Mouse (Mus musculus): ENCODE measurements around the gene Akt1s1.
A peak's percentile ranks its signal among the peaks of the same experiment; 100 is the strongest.

Akt1s1 gene

DNA sequence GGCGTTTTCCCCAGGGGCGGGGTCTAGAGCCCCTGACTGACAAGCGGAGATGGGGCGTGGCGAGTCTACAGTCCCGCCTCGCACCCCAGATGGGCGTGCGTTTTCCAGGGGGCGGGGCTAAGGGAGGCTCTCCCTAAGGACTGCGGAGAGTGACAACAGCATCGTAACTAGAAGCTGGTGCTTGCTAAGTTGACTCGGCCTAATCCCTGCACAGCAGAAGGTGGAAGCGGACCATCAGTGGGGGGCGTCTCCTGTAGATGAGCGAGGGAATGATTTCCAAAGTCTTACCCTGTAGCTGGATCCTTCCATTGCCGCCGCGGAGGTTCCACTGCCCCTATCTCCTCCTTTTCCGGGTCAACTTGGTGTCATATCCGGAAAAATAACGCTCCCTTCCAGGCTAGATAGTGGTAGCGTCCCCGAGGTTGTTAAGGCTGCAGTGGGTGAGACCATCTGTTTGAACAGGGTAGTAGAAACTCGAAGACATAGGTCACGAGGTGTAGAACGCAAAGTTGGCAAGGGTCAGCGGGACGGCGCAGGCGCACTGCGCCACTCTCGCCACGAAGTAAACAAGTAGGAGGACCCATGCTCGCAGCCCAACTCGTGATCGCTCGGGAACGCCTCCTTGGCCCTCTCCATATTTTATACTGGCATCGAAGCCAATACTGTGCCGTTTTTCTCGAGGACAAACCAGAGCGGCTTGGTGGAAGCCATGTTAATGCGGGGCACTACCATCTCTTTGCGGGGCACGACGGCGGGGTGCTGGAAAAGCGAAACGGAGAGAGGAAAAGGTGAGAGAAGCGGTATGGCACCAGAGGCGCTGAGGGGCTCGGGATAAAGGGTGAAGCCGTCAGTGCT is at the start of gene Akt1s1, which contains the start of gene Tbc1d17:
Gene Akt1s1, plus strand, starts transcription at position 431 of the 855 bp plus-strand sequence.
Gene Tbc1d17, minus strand, starts transcription at position 519 of the 855 bp plus-strand sequence.
- peak; percentile 99 to 100 for DNase-seq (ENCODE audit: low spot score in 2 of 2)

DNA sequence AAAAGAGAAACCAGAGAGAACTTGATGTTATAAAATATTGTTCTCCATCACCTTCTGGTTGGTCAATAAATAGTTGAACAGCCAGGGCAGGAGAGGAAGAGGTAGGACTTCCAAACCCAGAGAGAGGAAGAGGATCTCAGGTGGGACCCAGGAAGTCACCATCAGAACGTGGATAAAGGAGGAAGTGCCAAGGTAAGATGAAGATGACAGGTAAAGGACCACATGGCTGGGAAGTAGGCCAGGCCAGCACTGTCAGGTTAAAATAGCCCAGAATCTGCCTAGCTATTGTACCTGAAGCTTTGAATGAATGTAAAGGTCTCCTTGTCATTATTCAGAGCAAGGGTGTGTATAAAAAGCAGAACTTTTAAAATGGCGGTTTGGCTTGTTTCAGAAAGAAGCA is 39.9 kb upstream of the Akt1s1 start:
- no peak for DNase-seq (ENCODE audit: low spot score in 2 of 2)

DNA sequence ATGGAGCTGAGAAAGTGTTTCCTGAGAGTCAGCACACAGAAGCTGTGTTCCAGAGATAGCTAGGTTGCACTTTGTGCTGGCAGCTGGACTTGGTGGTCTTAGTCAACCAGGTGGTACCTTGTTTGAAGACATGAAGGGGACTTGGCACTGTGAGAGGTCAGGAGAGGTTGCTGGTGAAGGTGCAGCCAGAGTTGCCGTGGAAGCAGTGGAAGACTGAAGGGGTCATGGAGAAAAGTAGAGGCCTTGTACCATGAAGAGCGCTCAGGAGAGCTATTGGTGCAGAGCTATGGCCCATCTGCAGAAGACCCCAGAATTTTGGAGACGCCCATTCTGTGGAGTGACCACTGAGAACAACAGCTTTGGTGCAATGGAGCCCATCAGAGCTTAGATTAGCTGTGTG is 39.3 kb upstream of the Akt1s1 start:
- no peak for DNase-seq (ENCODE audit: low spot score in 2 of 2)

DNA sequence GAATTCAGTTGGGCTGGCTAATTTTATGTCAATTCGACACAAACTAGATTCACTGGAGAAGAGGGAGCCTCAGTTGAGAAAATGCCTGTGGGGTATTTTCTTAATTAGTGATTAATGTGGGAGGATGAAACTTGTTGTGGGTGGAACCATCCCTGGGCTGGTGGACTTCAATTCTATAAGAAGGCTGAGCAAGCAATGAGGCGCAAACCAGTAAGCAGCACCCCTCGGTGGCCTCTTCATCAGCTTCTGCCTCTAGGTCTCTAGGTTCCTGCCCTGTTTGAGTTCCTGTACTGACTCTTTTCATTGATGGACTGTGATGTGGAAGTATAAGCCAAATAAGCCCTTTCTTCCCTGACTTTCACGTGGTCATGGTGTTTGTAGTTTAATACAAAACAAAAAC is 38.4 kb upstream of the Akt1s1 start:
- no peak for DNase-seq (ENCODE audit: low spot score in 2 of 2)

DNA sequence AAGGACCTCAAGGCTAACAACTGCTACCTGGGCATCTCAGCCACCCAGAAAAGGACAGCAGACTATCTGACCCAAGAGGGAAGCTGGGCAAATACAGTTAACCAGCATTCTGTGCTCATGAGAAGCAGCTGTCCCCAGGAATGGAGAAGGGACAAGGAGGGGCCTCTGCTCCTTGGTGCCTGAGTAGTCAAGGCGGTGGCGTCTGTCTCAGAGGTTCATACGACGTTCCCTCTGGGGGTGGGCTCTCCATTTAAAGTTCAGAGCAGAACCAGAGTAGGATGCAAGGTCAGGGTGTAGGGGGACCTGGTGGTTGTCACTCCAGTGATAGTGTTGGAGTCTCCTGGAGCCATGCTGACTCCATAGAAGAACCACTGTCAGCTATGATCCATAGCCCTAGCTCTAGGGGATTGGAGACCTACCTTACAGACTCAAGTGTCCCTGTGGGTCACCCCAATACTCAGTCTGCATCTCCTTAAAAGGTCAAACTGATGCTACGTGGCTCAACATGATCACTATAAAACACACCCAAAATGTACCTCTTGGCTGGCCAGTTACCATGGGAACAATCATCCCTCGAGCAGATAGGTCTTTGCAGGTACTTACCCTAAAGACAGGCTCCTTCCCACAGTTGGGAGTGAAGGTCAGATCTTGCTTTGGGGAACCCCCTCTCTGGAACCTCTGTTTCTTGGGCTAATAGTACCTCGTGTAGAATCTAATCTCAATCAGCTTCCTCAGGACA is 37.8 kb upstream of the Akt1s1 start:
- no peak for DNase-seq (ENCODE audit: low spot score in 2 of 2)

DNA sequence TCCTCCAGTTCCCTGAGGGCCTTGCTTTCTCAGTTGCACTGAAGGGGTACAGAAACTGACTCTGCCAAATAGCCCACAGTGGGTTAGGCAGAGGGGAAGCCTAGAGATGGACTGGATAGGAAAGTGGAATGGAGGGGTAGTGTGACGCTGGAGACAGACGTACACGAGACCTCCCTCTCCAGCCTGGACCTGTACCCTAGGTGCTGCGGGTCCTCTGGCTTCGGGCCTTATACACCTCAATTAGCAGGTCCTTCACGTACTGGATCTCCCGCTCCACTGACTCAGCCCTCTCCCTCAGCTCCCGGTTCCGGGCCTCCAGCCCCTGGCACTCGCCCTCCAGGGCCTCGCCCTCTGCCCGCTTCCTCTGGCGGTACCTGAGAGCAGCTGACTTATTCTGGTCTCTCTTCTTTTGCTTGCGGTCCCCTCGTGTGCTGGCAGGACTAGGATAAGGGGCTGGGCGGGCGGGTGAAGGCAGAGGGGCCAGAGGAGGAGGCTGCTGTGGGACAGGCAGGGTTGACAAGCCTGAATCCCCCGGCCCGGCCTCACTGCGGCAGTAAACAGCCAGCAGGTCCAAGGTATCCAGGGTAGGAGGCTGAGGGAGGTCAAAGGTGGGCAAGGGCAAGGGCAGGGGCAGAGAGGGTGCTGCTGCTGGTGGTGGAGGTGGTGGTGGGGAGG is 36.0 kb upstream of the Akt1s1 start:
- DNase-seq (ENCODE audit: low spot score in 2 of 2) = no peak

DNA sequence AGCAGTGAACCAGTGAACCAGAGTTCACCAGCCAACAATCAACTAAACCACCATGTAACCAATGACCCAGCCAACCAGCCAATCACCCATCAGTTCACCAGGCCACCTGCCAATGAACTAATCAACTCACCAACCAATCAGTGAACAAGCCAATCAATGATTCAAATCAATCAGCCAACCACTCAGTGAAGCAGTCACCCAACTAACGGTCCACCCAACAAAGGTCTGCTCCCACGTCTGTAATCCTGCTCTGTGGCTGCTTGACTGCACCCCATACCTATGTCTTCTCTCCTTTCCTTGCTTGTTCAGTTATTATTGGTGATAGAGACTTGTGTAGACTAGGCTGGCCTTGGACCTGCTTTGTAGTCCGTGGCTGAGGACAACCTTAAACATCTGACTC is 34.8 kb upstream of the Akt1s1 start:
- no peak for DNase-seq (ENCODE audit: low spot score in 2 of 2)

DNA sequence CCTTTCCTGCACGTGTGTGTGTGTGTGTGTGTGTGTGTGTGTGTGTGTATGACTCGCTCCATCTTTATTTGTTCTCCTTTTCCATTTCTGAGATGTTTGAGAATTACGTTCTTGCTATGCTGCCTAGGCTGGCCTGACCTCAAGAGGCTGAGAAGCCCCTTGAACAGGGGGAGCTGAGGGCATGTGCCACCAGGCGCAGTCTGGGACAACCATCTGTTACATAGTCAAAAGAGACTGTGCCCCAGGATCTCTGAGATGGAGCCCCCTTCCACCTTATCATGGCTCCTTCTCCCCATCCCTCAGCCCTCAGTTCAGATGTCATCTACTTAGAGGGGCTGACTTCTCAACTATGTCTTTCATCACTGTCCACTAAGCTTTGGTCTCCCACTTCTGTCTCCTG is 34.4 kb upstream of the Akt1s1 start:
- no peak for DNase-seq (ENCODE audit: low spot score in 2 of 2)

DNA sequence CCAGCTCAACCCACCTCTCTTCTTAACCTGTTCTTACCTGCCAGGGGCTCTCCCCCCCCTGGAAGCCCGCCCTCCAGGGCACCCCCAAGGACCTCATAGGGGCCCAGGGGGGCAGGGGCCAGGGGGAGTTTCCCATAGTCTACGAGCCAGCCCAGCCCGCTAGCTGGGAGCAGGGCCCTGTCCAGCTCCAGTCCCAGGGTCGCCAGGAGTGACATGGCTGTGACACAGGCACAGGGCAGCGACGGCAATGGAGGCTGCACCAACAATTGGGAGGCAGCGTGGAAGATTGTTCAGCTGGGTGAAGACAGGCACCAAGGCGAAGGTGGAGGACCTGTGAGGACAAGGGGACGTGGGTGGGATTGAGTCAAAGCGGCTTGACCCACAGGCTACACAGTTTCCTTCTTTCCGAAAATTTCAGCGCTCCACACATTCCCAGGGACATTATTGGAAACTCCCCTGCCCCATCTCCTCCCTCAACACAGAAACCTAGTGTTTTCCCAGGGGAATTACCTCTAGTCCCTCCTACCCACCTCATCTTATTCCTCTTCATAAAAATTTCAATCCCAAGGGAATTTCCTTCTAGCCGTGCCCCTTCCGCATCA is 33.7 kb upstream of the Akt1s1 start:
- DNase-seq (ENCODE audit: low spot score in 2 of 2) = no peak

DNA sequence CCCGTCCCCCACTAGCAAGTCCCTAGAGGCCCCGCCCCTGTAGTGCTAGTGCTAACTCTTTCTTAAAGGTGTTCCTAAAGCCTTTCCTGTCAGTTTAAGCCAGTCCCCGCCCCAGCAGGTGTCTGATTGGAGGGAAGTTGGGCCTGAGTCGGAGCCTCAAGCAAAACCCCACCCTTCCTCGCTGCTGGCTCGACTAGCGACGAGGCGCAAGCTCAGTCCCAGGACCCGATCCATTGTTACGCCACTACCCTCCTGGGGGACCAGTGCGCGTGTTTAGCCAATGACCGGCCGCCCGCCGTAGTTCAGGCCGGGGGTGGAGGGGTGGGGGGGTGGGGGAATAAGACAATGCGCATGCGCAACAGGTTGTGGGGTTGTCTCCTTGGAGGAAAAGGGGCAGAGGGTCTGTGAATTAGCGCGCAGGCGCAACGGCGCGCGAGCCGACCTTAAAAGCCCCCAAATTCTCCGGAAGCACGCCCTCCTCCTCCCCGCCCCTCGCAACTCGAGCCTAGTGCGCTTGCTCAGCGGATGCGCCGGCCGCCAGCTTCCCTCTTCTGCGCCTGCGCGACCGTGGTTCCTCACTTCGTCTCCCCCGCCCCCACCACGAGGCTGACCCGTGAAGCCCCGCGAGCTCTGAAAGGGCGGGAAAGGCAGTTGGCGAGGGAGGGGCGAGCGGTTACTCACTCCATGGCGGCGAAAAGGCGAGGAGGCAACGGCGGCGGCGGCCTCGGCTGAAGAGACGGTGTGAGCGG is 32.9 kb upstream of the Akt1s1 start, which contains the start of the genes Nup62 and Il4i1:
Gene Nup62, plus strand, starts transcription at position 368 of the 749 bp plus-strand sequence.
Gene Il4i1, plus strand, starts transcription at position 667 of the 749 bp plus-strand sequence.
- peak; percentile 98 to 99 for DNase-seq (ENCODE audit: low spot score in 2 of 2)

DNA sequence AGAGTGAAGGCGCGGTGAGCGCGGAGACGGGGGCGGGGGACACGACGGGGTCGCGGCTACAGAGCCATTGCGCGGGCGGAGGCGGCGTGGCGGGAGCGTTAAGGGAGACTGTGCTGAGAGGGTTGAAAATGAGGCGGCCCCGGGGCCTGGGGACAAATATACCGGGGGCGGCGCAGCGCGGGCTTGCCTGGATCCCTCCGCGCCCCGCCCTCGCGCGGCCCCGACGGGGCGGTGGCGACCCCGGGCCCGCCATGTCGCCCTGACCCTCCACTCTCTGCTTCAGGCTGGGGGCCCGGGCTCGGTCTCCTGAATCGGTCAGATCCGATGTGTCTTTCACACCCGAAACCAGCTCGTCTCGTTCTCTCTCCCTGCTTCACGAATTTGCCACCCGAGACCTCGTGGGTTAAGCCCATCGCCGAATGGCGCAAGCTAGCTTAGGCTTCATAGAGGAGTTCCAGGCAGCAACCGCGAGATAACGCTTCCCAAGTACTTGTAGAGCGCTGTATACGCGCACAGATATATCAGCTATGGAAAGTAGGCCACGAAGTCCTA is 32.2 kb upstream of the Akt1s1 start, which contains the start of gene Atf5:
Gene Atf5, minus strand, starts transcription at position 189 of the 552 bp plus-strand sequence.
- no peak for DNase-seq (ENCODE audit: low spot score in 2 of 2)

DNA sequence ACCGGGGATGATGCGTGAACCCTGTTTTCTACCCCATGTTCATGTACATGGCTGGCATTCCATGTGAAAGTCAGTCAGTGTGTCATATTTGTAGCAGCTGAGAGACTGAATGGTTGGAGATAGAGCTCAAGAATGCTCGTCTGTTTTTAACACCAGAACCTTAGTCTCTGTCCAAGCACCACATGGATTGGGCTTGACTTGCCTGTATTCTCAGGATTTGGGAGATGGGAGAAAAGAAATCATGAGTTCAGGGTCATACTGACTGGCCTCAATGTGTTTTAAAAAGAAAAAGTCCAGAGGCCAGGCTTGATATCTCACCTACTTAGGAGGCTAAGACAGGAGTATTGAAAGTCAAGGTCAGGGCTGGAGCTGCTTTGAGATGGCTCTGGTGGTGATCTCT is 31.4 kb upstream of the Akt1s1 start:
- no peak for DNase-seq (ENCODE audit: low spot score in 2 of 2)

DNA sequence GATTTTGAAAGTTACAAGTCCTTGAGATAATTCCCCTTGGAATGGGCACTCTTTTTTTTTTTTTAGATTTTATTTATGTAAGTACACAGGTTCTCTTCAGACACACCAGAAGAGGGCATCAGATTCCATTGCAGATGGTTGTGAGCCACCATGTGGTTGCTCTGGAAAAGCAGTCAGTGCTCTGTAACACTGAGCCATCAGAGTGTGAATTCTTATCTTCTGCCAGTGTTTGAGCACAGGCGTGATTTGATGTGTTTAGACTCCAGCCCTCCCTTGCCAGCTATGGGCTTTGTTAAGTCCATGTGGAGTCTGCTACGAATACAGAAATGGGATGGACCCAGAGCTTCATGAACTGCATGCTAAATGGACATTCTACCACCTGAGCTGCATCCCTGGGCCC is 30.6 kb upstream of the Akt1s1 start:
- no peak for DNase-seq (ENCODE audit: low spot score in 2 of 2)

DNA sequence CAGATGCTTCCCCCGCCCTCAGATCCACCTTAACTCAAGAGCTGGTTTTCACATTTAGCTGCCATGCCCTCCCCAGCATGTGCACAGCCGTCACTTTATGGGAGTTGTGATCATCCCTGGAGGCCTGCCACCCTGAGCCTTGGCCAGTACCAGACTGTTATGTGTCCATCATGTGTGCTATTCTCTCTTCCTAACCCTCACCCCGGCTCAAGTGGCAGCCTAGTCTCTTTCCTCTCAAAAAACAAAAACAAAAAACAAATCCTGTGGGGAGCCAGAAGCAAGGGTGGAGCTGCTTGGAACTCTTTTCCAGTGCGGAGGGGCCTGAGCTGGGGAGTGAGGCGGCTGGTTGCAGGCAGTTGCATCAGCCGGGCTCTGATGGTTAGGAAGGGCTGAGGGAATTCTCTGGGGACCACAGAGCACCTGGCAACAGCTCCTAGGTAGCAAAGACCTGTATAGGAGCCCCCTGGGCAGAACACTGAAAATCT is 30.0 kb upstream of the Akt1s1 start:
- peak in 1 of 2 experiments; percentile 33 for DNase-seq (ENCODE audit: low spot score in 2 of 2)

DNA sequence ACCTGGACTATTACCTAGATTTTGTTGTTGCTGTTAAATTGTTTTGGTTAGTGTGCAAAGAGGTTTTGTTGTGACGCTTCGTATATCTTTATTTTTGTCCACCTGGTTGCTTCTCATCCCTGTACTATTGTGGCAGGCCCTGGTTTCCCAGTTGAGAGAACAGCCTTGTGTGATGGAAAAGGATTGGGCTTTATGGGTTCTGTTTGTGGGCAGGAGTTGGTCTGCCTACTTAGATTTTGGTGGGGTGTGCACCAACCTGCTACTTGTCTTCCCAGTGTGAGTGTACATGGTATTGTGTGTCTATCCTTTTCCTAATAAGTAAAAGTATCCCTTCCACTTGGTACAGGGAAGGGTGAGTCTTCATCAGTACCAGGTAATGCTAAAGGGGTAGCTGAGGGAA is 29.4 kb upstream of the Akt1s1 start:
- no peak for DNase-seq (ENCODE audit: low spot score in 2 of 2)

DNA sequence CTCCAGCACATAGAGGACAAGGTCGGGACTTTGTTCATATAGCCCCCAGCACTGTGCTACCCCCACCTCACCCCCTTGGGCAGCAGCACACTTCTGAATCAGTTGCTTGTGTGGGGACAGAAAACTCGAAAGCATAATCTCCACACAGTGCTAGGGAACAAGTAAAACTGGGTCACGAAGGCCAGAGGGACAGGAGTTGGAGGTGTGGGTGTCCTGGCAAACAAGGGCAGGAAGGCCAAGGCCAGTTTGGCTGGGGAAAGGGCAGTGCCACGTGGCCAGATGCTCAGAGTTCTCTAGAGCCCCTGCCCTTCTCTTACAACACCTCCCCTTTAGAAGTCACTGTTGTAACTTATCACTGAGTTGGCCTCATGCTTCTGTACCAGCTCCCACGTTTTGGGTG is 28.9 kb upstream of the Akt1s1 start:
- DNase-seq (ENCODE audit: low spot score in 2 of 2) = no peak

DNA sequence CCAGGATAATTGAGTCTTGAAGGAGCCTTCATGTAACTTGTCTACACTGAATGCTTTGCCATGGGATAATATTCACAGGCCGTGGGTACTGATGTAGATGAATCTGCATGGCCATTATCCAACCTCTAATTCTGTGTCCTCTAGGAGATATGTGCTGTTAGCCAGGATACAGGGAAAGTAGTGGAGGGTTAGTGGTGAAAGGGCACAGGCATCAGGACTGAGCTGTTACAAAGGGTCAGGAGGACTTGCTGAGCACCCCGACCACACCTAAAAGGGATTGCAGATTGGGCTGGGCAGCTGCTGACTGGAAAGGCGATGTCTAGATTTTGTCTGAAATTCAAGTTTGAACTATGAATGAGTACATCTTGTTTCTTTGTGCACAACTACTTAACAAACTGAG is 28.3 kb upstream of the Akt1s1 start:
- DNase-seq (ENCODE audit: low spot score in 2 of 2) = no peak

DNA sequence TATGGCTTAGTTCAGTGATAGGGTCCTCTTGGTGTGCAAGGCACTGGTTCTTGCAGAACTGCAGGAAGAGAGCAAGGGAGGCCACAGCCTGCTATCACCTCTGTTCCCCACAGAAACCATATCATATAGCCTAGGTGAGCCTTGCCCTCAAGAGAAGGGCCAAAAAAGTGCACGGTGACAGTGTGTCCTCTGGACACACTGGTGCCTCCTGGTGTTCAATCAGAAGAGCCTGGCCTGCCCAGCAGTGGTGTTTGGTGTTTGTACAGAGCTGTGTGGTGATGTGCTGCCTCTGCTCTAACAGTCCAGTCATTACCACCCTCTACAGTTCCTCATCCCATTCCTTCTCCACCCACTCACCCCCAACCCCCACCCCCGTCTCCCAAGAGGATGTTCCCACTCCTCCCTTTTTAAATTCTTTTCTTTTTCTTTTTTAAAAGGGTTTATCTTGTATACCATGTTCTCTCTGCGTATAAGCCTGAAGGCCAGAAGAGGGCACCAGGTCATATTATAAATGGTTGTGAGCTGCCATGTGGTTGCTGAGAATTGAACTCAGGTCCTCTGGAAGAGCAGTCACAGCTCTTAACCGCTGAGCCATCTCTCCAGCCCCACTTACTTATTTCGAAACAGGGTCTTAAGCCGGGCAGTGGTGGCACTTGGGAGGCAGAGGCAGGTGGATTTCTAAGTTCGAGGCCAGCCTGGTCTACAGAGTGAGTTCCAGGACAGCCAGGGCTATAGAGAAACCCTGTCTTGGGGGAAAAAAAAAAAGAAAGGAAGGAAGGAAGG is 26.9 kb upstream of the Akt1s1 start:
- DNase-seq (ENCODE audit: low spot score in 2 of 2) = no peak

DNA sequence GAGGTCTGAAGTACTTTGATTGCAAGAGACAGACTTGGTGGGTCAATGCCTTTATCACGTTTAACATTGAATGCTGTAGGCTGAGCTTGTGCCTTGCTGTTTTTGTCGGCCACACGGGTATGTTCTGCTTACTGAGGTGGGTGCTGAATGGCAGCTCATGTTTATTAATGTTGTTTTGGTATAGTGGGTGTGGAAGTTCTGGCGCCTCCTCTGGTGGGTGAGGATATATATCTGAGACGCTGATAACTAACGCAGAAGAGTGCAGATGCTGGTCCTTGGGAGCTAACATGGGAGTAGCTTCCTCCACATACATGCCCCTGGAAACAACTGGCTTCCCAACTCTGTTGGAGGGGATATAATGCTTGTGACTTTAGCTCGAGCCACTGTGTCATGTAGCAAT is 25.4 kb upstream of the Akt1s1 start:
- peak; percentile 4 to 9 for DNase-seq (ENCODE audit: low spot score in 2 of 2)

DNA sequence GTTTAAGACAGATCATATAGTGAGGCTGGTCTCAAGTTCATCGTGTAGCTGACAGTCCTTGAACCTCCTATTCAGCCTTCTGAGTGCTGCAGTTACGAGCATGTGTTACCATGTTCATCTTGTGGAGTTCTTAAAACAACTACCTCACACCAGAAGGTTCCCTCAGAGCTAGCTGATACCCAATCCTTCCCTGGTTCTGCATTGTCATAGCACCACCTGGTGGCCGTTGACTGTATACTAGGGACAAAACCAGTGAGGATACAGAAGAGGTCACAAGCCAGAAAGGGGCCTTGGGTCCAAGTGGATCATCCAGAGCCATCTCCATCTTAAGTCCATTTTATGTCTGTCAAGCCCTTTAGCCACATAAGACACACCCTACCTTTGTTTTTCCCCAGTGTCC is 23.9 kb upstream of the Akt1s1 start:
- DNase-seq (ENCODE audit: low spot score in 2 of 2) = peak; percentile 84 to 88
